Mouse (Mus musculus): ENCODE results near the gene Ms4a15. TPM values are rescaled to one million over a fixed set of nuclear protein-coding genes. Genes with fewer than 3 reads are reported as not detected.

Ms4a15 gene
- polyA plus RNA-seq, 1 experiment from 2014 or later: not detected

- Histone ChIP-seq H3K27ac (ENCODE audit: low read length) (peak within 1 kb of the TSS; percentile 12; the same call in 1 of the 2 replicates), H3K4me2 (ENCODE audit: low read depth, low read length) (peak within 1 kb of the TSS; percentile 98), H3K4me3 (replicated peaks; ENCODE audit: low read length) (peak within 1 kb of the TSS; percentile 76), H3K36me3 (ENCODE audit: control insufficient read depth, insufficient read depth, low read length) (peaks cover 7% of the 10 kb centered on the region), H3K9me3 (replicated peaks; ENCODE audit: control insufficient read depth, low read length) (no peaks in the 10 kb centered on the region), H3K27me3 (ENCODE audit: control insufficient read depth, insufficient read depth, low read length) (no peaks in the 10 kb centered on the region), H3K4me1 (ENCODE audit: control insufficient read depth, insufficient read depth, low read length) (peaks cover 39% of the 10 kb centered on the region), H3K9ac (ENCODE audit: low read length) (peak within 1 kb of the TSS; percentile 86)
- under 1% methylated on average over 30 of the region's 30 CpGs for WGBS
- ATAC-seq (ENCODE audit: insufficient read depth, low FRiP score): peak; percentile 94
Observed at GRCm38 (mm10) chr19:10949112-10949511, 43.9 kb downstream of the Ms4a15 start, which contains the start of gene Ccdc86. Gene Ccdc86 (minus strand): TSS chr19:10949266.

GRCm38 (mm10) chr19:10948416-10948815, 44.6 kb downstream of the Ms4a15 start:
- H3K9me3 ChIP-seq (replicated peaks; ENCODE audit: control insufficient read depth, low read length): no peaks in the 10 kb centered on the region
- H3K36me3 ChIP-seq (ENCODE audit: control insufficient read depth, insufficient read depth, low read length): peaks cover 7% of the 10 kb centered on the region
- ATAC-seq (ENCODE audit: insufficient read depth, low FRiP score): no peak
- no peaks in the 10 kb centered on the region for H3K27me3 ChIP-seq (ENCODE audit: control insufficient read depth, insufficient read depth, low read length)
- under 1% methylated on average over 20 of the region's 20 CpGs for WGBS
- H3K4me2 ChIP-seq (ENCODE audit: low read depth, low read length): peak overlapping the region; percentile 98
- H3K4me1 ChIP-seq (ENCODE audit: control insufficient read depth, insufficient read depth, low read length): peaks cover 39% of the 10 kb centered on the region
- H3K4me3 ChIP-seq (replicated peaks; ENCODE audit: low read length): peak overlapping the region; percentile 76
- peak overlapping the region; percentile 86 for H3K9ac ChIP-seq (ENCODE audit: low read length)
- no peak overlapping the region for H3K27ac ChIP-seq (ENCODE audit: low read length)

- Histone ChIP-seq H3K4me1 (ENCODE audit: control insufficient read depth, insufficient read depth, low read length) (peaks cover 32% of the 10 kb centered on the region), H3K4me2 (ENCODE audit: low read depth, low read length) (peak overlapping the region; percentile 98), H3K9me3 (replicated peaks; ENCODE audit: control insufficient read depth, low read length) (no peaks in the 10 kb centered on the region), H3K27me3 (ENCODE audit: control insufficient read depth, insufficient read depth, low read length) (no peaks in the 10 kb centered on the region), H3K36me3 (ENCODE audit: control insufficient read depth, insufficient read depth, low read length) (peaks cover 7% of the 10 kb centered on the region), H3K4me3 (replicated peaks; ENCODE audit: low read length) (peak overlapping the region; percentile 76), H3K27ac (ENCODE audit: low read length) (no peak overlapping the region), H3K9ac (ENCODE audit: low read length) (peak overlapping the region; percentile 86)
- 76% methylated on average over 5 of the region's 5 CpGs for WGBS
- ATAC-seq (ENCODE audit: insufficient read depth, low FRiP score): no peak
Observed at GRCm38 (mm10) chr19:10947219-10947618, 45.8 kb downstream of the Ms4a15 start.

GRCm38 (mm10) chr19:10946506-10946905, 46.5 kb downstream of the Ms4a15 start:
- 0 out of 2 replicates have a peak overlapping the region, but pooled peaks have one; percentile 76 for H3K4me3 ChIP-seq (replicated peaks; ENCODE audit: low read length)
- peak overlapping the region; percentile 98 for H3K4me2 ChIP-seq (ENCODE audit: low read depth, low read length)
- no peak for ATAC-seq (ENCODE audit: insufficient read depth, low FRiP score)
- 0 out of 2 replicates have a peak overlapping the region, but pooled peaks have one; percentile 15 for H3K9ac ChIP-seq (ENCODE audit: low read length)
- H3K9me3 ChIP-seq (replicated peaks; ENCODE audit: control insufficient read depth, low read length): no peaks in the 10 kb centered on the region
- H3K27me3 ChIP-seq (ENCODE audit: control insufficient read depth, insufficient read depth, low read length): no peaks in the 10 kb centered on the region
- peaks cover 7% of the 10 kb centered on the region for H3K36me3 ChIP-seq (ENCODE audit: control insufficient read depth, insufficient read depth, low read length)
- peaks cover 25% of the 10 kb centered on the region for H3K4me1 ChIP-seq (ENCODE audit: control insufficient read depth, insufficient read depth, low read length)
- no peak overlapping the region for H3K27ac ChIP-seq (ENCODE audit: low read length)
- WGBS: 80% methylated on average over 3 of the region's 3 CpGs

- H3K4me1 ChIP-seq (ENCODE audit: control insufficient read depth, insufficient read depth, low read length): peaks cover 30% of the 10 kb centered on the region
- no peaks in the 10 kb centered on the region for H3K9me3 ChIP-seq (replicated peaks; ENCODE audit: control insufficient read depth, low read length)
- H3K27ac ChIP-seq (ENCODE audit: low read length): no peak overlapping the region
- WGBS: 91% methylated on average over 3 of the region's 3 CpGs
- 0 out of 2 replicates have a peak, but pooled peaks cover 3% of the 10 kb centered on the region for H3K27me3 ChIP-seq (ENCODE audit: control insufficient read depth, insufficient read depth, low read length)
- no peak overlapping the region for H3K4me2 ChIP-seq (ENCODE audit: low read depth, low read length)
- no peak overlapping the region for H3K9ac ChIP-seq (ENCODE audit: low read length)
- H3K36me3 ChIP-seq (ENCODE audit: control insufficient read depth, insufficient read depth, low read length): peaks cover 7% of the 10 kb centered on the region
- H3K4me3 ChIP-seq (replicated peaks; ENCODE audit: low read length): no peak overlapping the region
- ATAC-seq (ENCODE audit: insufficient read depth, low FRiP score): no peak
Observed at GRCm38 (mm10) chr19:10943955-10944354, 49.1 kb downstream of the Ms4a15 start.

- Histone ChIP-seq H3K27me3 (ENCODE audit: control insufficient read depth, insufficient read depth, low read length) (0 out of 2 replicates have a peak, but pooled peaks cover 3% of the 10 kb centered on the region), H3K4me3 (replicated peaks; ENCODE audit: low read length) (peak overlapping the region; percentile 41), H3K36me3 (ENCODE audit: control insufficient read depth, insufficient read depth, low read length) (peaks cover 7% of the 10 kb centered on the region), H3K9ac (ENCODE audit: low read length) (peak overlapping the region; percentile 68), H3K4me2 (ENCODE audit: low read depth, low read length) (peak overlapping the region; percentile 82), H3K9me3 (replicated peaks; ENCODE audit: control insufficient read depth, low read length) (no peaks in the 10 kb centered on the region), H3K4me1 (ENCODE audit: control insufficient read depth, insufficient read depth, low read length) (peaks cover 11% of the 10 kb centered on the region), H3K27ac (ENCODE audit: low read length) (no peak overlapping the region)
- 5% methylated on average over 40 of the region's 40 CpGs for WGBS
- ATAC-seq (ENCODE audit: insufficient read depth, low FRiP score): peak; percentile 62
Observed at GRCm38 (mm10) chr19:10940801-10941457, 52.1 kb downstream of the Ms4a15 start.

GRCm38 (mm10) chr19:10940097-10940800, 52.8 kb downstream of the Ms4a15 start:
- Histone ChIP-seq H3K36me3 (ENCODE audit: control insufficient read depth, insufficient read depth, low read length) (peaks cover 7% of the 10 kb centered on the region), H3K4me3 (replicated peaks; ENCODE audit: low read length) (peak overlapping the region; percentile 41), H3K9me3 (replicated peaks; ENCODE audit: control insufficient read depth, low read length) (no peaks in the 10 kb centered on the region), H3K27me3 (ENCODE audit: control insufficient read depth, insufficient read depth, low read length) (0 out of 2 replicates have a peak, but pooled peaks cover 3% of the 10 kb centered on the region), H3K9ac (ENCODE audit: low read length) (peak overlapping the region; percentile 68), H3K4me1 (ENCODE audit: control insufficient read depth, insufficient read depth, low read length) (peaks cover 11% of the 10 kb centered on the region), H3K4me2 (ENCODE audit: low read depth, low read length) (peak overlapping the region; percentile 82), H3K27ac (ENCODE audit: low read length) (no peak overlapping the region)
- ATAC-seq (ENCODE audit: insufficient read depth, low FRiP score): peak; percentile 85
- 19% methylated on average over 37 of the region's 37 CpGs for WGBS

- Histone ChIP-seq H3K4me3 (replicated peaks; ENCODE audit: low read length) (no peak overlapping the region), H3K27me3 (ENCODE audit: control insufficient read depth, insufficient read depth, low read length) (0 out of 2 replicates have a peak, but pooled peaks cover 3% of the 10 kb centered on the region), H3K27ac (ENCODE audit: low read length) (no peak overlapping the region), H3K9ac (ENCODE audit: low read length) (no peak overlapping the region), H3K4me1 (ENCODE audit: control insufficient read depth, insufficient read depth, low read length) (peaks cover 11% of the 10 kb centered on the region), H3K36me3 (ENCODE audit: control insufficient read depth, insufficient read depth, low read length) (no peaks in the 10 kb centered on the region), H3K4me2 (ENCODE audit: low read depth, low read length) (no peak overlapping the region), H3K9me3 (replicated peaks; ENCODE audit: control insufficient read depth, low read length) (no peaks in the 10 kb centered on the region)
- WGBS: 23% methylated on average over 3 of the region's 3 CpGs
- ATAC-seq (ENCODE audit: insufficient read depth, low FRiP score): no peak
Observed at GRCm38 (mm10) chr19:10938771-10939170, 54.3 kb downstream of the Ms4a15 start.

- Histone ChIP-seq H3K4me3 (replicated peaks; ENCODE audit: low read length) (no peak within 1 kb of the TSS), H3K9me3 (replicated peaks; ENCODE audit: control insufficient read depth, low read length) (no peaks in the 10 kb centered on the region), H3K36me3 (ENCODE audit: control insufficient read depth, insufficient read depth, low read length) (no peaks in the 10 kb centered on the region), H3K27ac (ENCODE audit: low read length) (no peak within 1 kb of the TSS), H3K9ac (ENCODE audit: low read length) (no peak within 1 kb of the TSS), H3K27me3 (ENCODE audit: control insufficient read depth, insufficient read depth, low read length) (0 out of 2 replicates have a peak, but pooled peaks cover 3% of the 10 kb centered on the region), H3K4me1 (ENCODE audit: control insufficient read depth, insufficient read depth, low read length) (peaks cover 11% of the 10 kb centered on the region), H3K4me2 (ENCODE audit: low read depth, low read length) (no peak within 1 kb of the TSS)
- ATAC-seq (ENCODE audit: insufficient read depth, low FRiP score): no peak
- WGBS: 38% methylated on average over 5 of the region's 5 CpGs
Observed at GRCm38 (mm10) chr19:10937110-10937563, 55.9 kb downstream of the Ms4a15 start, which contains the start of gene Ptgdr2. Gene Ptgdr2 (plus strand): TSS chr19:10937160.
